In genomic region chr1:47809508-47809907, GRCm38 (mm10) we compare ENCODE assay signal across 10 mouse cellular contexts.
A peak's percentile ranks its signal among the peaks of the same experiment; 100 is the strongest.
DNase-seq lines count a peak whose midpoint lies in the region; ATAC-seq and TF ChIP-seq lines count a peak whose summit lies in the region.
"Had no signal": no experiment of that assay in that cellular context is flagged by ENCODE, and none has a peak within 500 bp of the region (broad histone marks: within the 10 kb centered on the region; RNA-seq: fewer than 3 reads in every experiment).

No protein-coding gene starts in this region.

- H3K9ac ChIP-seq in heart, adult 2 months (ENCODE audit: low read depth, low read length): no peak overlapping the region
- H3K9ac ChIP-seq in lung, postnatal 0 days (replicated peaks; ENCODE audit: low read depth): no peak overlapping the region

- no peaks in the 10 kb centered on the region for H3K4me1 ChIP-seq in heart, adult 2 months (ENCODE audit: control insufficient read depth, insufficient read depth, low read length)
- no peaks in the 10 kb centered on the region for H3K4me1 ChIP-seq in lung, postnatal 0 days (ENCODE audit: insufficient read depth, low read depth, low read length)

- no peaks in the 10 kb centered on the region for H3K9me3 ChIP-seq in lung, postnatal 0 days (ENCODE audit: low read length)

- no peak overlapping the region for H3K4me2 ChIP-seq in lung, postnatal 0 days (replicated peaks; ENCODE audit: low read depth, low read length)

- no peak for DNase-seq in heart, adult 2 months
- no peak for DNase-seq in heart, postnatal 4 days
- DNase-seq in lung, postnatal 0 days (ENCODE audit: low spot score): peak; percentile 36
- DNase-seq in lung, adult 18-20 months: no peak
- peak; percentile 3 for DNase-seq in c-Kit-positive CD71-negative TER-119-negative erythroid progenitor cells, embryonic 14.5 days (ENCODE audit: low read depth)
- peak; percentile 9 for DNase-seq in retina, adult 2 months (ENCODE audit: low read depth, low spot score)
- no peak for DNase-seq in gastrocnemius, adult 8-10 months (ENCODE audit: low spot score in 2 of 2)
- DNase-seq: thymus, postnatal 4 days had no signal

- no peak for TF ChIP-seq POLR2A in heart, adult 2 months (IDR thresholded peaks at IDR 0.05; ENCODE audit: insufficient read depth, low read depth, low read length)

- no peaks in the 10 kb centered on the region for H3K79me2 ChIP-seq in heart, adult 2 months (replicated peaks; ENCODE audit: control insufficient read depth, insufficient read depth, low read length)

- WGBS in heart, adult 2 months: 25% methylated on average over 7 of the region's 7 CpGs
- 31% methylated on average over 7 of the region's 7 CpGs for WGBS in lung, postnatal 0 days

- no peaks in the 10 kb centered on the region for H3K36me3 ChIP-seq in heart, adult 2 months (ENCODE audit: control insufficient read depth, insufficient read depth, low read length)
- H3K36me3 ChIP-seq in lung, postnatal 0 days (ENCODE audit: insufficient read depth, low read length): no peaks in the 10 kb centered on the region

- intact Hi-C loops in heart, adult 2 months (cut with DNase I): no loop called here

- H3K27ac ChIP-seq in heart, adult 2 months: no peak overlapping the region
- no peak overlapping the region for H3K27ac ChIP-seq in lung, postnatal 0 days (ENCODE audit: low read length)

- TF ChIP-seq CTCF in heart, adult 2 months (IDR thresholded peaks at IDR 0.05): peak; percentile 73
- TF ChIP-seq CTCF in lung, postnatal 0 days (IDR thresholded peaks at IDR 0.05): peak; percentile 51

- H3K27me3 ChIP-seq in heart, adult 2 months (ENCODE audit: control insufficient read depth, insufficient read depth, low read length): no peaks in the 10 kb centered on the region
- no peaks in the 10 kb centered on the region for H3K27me3 ChIP-seq in lung, postnatal 0 days (replicated peaks; ENCODE audit: insufficient read depth, low read length)

- H3K4me3 ChIP-seq in heart, adult 2 months: no peak overlapping the region
- H3K4me3 ChIP-seq in lung, postnatal 0 days (ENCODE audit: low read depth, low read length): no peak overlapping the region

- no peak for TF ChIP-seq EP300 in heart, adult 2 months (IDR thresholded peaks at IDR 0.05; ENCODE audit: insufficient read depth, low read depth, low read length)
- TF ChIP-seq EP300 in lung, postnatal 0 days (IDR thresholded peaks at IDR 0.05): no peak

- no peak for ATAC-seq in lung, postnatal 0 days
- ATAC-seq in monocyte, adult 5-6 weeks (replicated peaks; ENCODE audit: insufficient number of reproducible peaks, low FRiP score, low TSS enrichment, poor library complexity, severe bottlenecking): no peak
- ATAC-seq: forebrain, embryonic 16.5 days had no signal

Comparison
In these comparisons a context has a peak if more than half of its experiments do, and no peak if none do; other contexts are left out.
1. DNase-seq: peak in lung, postnatal 0 days (single experiment), c-Kit-positive CD71-negative TER-119-negative erythroid progenitor cells, embryonic 14.5 days (single experiment) and retina, adult 2 months (single experiment); none in heart, adult 2 months (0 of 2), heart, postnatal 4 days (single experiment), lung, adult 18-20 months (0 of 2) and gastrocnemius, adult 8-10 months (0 of 2).